ENCODE assay signal across 13 mouse cellular contexts in genomic region chr5:101858891-101859436, GRCm38 (mm10).
"Had no signal": no experiment of that assay in that cellular context is flagged by ENCODE, and none has a peak within 500 bp of the region (broad histone marks: within the 10 kb centered on the region; RNA-seq: fewer than 3 reads in every experiment).

No protein-coding gene starts in this region.

- H3K27ac ChIP-seq: limb, embryonic 10.5 days; liver, embryonic 14.5 days; midbrain, embryonic 12.5 days; neural tube, embryonic 13.5 days had no signal

- H3K4me2 ChIP-seq: midbrain, embryonic 12.5 days; neural tube, embryonic 13.5 days had no signal

- ATAC-seq: inflammation-experienced regulatory T-cells, adult 6 months; intestine, postnatal 0 days; midbrain, embryonic 16.5 days had no signal

- H3K9ac ChIP-seq: liver, embryonic 14.5 days; midbrain, embryonic 12.5 days; neural tube, embryonic 13.5 days had no signal

- H3K9me3 ChIP-seq: limb, embryonic 10.5 days; midbrain, embryonic 12.5 days; neural tube, embryonic 13.5 days had no signal

- H3K27me3 ChIP-seq: midbrain, embryonic 12.5 days; neural tube, embryonic 13.5 days had no signal

- H3K4me3 ChIP-seq: limb, embryonic 10.5 days; midbrain, embryonic 12.5 days; neural tube, embryonic 13.5 days had no signal

- H3K4me1 ChIP-seq: limb, embryonic 10.5 days; midbrain, embryonic 12.5 days; neural tube, embryonic 13.5 days had no signal

- DNase-seq: lung, adult 18-20 months; retina, postnatal 1 day; right cerebral cortex, postnatal 4 days; spleen, adult 18-20 months; thymus, adult 18-20 months; thymus, postnatal 14 days had no signal
